Mouse (Mus musculus) ES-E14 (cell line): ENCODE data around the gene Tmem132c.

ENCODE experiments used
- CHD2 ChIP-seq: IDR thresholded peaks from 2 replicates; pipeline ENCODE4 v1.6.1; 2014; ENCODE audit warnings: mild to moderate bottlenecking, low read depth, low read length, inconsistent platforms
- HCFC1 ChIP-seq: IDR thresholded peaks from 2 replicates; pipeline ENCODE4 v1.6.1; 2012; ENCODE audit warnings: low read length, inconsistent platforms, borderline replicate concordance; ENCODE audit not compliant: insufficient read depth

DNA sequence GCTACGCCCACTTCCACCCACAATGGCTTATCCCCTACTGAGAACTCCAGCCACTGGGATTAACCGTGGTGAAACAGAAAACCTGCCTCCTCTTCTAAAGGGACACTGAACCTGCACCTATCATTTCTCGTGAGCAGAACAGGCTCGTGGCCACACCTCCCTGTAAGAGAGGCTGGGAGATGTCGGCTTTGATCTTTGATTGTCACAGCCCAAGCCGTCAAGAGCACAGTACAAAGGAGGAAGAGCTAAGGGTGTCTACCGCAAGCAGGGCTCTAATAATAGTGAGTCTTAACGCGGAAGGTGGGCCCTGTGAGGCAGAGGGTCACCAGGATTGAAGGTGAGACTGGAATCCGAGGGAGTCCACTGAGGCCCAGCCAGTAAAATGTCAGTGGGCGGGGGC is 236.7 kb downstream of the Tmem132c start:
- TF ChIP-seq CHD2 (no peak), HCFC1 (no peak)
